Mouse (Mus musculus): ENCODE data around the gene Trim9. TPM values are rescaled to one million over a fixed set of nuclear protein-coding genes. Genes with fewer than 3 reads are reported as not detected.

The Trim9 gene
- polyA plus RNA-seq, 1 experiment from 2014 or later: 2.6 TPM

DNA sequence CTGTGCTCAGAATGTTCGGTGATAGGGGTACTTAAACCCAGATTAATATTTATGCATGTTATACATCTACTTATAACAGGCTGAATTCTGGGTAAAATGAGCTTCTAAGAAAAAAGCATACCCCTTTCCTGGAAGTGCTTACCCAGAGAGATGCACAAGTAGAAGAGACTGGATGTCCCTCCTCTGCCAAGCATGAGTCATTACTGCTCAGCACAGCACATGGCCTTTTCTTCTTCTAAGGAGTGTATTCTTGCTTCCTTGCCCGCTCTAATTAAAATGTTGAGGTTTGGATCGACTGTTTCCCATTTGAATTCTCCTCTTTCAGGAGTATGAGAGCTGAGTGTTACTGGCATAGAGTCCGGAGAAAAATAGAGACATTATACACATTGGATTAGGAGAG is 3.1 kb upstream of the Trim9 start:
- peaks cover 28% of the 10 kb centered on the region for H3K27me3 ChIP-seq
- H3K27ac ChIP-seq: no peak overlapping the region
- H3K4me3 ChIP-seq (replicated peaks): no peak overlapping the region
- no peaks in the 10 kb centered on the region for H3K36me3 ChIP-seq
- peaks cover 23% of the 10 kb centered on the region for H3K4me1 ChIP-seq
- no peak for ATAC-seq (replicated peaks; ENCODE audit: low FRiP score)
- 86% methylated on average over 4 of the region's 4 CpGs for WGBS
- no peaks in the 10 kb centered on the region for H3K9me3 ChIP-seq (replicated peaks)
- H3K4me2 ChIP-seq: no peak overlapping the region
- H3K9ac ChIP-seq: no peak overlapping the region

DNA sequence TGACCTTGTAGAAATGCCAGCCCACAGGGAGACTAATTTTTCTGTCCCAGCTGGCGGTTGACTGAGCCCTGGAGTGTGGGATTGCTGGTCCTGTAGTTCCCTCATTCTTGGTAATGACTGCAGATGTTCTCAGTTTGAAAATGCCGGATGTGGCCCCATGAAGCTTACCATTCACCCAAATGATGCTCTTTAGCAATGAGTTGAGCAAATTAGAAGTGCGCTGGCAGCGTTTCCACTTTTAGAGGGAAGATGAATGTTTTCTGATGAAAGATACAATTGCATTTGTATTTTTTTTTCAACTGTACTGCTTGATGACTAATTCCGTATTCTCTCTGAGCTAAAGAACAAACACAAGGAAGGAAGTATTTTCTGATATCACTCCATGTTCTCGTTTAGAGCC is 2.4 kb upstream of the Trim9 start:
- no peaks in the 10 kb centered on the region for H3K36me3 ChIP-seq
- no peaks in the 10 kb centered on the region for H3K9me3 ChIP-seq (replicated peaks)
- 80% methylated on average over 6 of the region's 6 CpGs for WGBS
- no peak for ATAC-seq (replicated peaks; ENCODE audit: low FRiP score)
- H3K4me3 ChIP-seq (replicated peaks): no peak overlapping the region
- no peak overlapping the region for H3K27ac ChIP-seq
- H3K27me3 ChIP-seq: peaks cover 35% of the 10 kb centered on the region
- H3K9ac ChIP-seq: no peak overlapping the region
- H3K4me2 ChIP-seq: no peak overlapping the region
- H3K4me1 ChIP-seq: peaks cover 21% of the 10 kb centered on the region

DNA sequence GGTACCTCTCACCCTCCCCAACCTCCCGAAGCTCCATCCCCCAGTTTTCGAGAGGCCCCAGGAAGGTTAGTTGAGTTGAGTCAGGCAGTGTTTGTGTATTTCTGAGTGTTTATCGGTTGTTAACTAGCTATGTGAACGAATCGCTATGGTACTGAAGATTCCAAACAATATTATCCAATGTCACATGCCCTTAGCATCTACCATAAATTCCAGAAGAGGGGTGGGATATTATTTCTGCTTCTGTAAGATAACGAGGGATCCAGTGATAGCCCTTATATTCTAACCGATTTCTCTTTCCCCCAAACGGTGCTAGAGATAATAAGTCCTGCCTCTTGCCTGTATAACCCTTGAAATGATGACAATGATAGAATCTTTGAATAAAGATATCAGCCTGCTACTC is 612 bp upstream of the Trim9 start:
- H3K4me1 ChIP-seq: peaks cover 21% of the 10 kb centered on the region
- peak overlapping the region; percentile 98 for H3K4me2 ChIP-seq
- H3K36me3 ChIP-seq: no peaks in the 10 kb centered on the region
- peak overlapping the region; percentile 63 for H3K4me3 ChIP-seq (replicated peaks)
- H3K9me3 ChIP-seq (replicated peaks): no peaks in the 10 kb centered on the region
- WGBS: 16% methylated on average over 8 of the region's 8 CpGs
- H3K27me3 ChIP-seq: peaks cover 41% of the 10 kb centered on the region
- no peak for ATAC-seq (replicated peaks; ENCODE audit: low FRiP score)
- H3K9ac ChIP-seq: peak overlapping the region; percentile 45; the same call in 1 of the 2 replicates
- no peak overlapping the region for H3K27ac ChIP-seq

DNA sequence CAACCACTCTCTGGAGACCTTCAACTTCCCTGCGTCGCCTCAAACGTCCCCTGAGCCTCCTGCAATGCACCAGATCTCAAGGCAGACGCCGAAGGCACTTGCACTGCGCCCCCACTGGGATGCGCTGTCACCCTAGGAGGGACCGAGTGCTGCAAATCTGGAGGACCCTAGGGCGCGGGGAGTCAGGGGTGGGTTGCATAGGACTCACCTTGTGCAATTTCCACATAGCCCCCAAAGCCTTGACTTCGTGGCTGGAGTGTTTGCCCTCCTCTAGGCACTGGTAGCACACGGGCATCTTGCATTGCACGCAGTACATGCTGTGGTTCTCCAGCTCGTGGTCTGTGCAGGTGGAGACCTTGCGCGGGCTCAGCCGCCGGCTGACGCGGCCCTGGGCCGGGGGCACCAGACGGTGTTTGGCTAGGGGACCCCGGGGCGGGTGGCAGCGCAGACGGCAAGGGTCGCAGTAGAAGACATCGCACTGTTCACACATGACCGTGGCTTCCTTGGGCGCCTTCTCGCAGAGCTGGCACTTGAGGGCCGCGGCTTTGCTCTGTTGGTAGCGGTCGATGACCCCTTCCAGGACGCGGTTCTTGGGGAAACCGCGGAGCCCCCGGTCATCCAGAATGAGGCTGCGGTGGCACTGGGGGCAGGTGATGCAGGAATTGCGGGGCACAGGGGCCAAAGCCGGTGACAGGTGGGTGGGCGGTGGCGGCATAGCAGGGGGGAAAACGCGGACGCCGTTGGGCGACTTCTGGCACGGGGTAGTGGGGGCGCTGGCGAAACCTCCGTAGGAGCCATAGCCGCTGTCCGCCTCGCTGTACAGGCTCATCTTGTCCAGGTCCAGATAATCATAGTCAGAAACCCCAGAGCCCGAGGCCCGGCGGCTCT is 1.0 kb downstream of the Trim9 start:
- WGBS: 1% methylated on average over 60 of the region's 60 CpGs
- H3K4me2 ChIP-seq: peak overlapping the region; percentile 98
- peaks cover 21% of the 10 kb centered on the region for H3K4me1 ChIP-seq
- no peaks in the 10 kb centered on the region for H3K9me3 ChIP-seq (replicated peaks)
- peak overlapping the region; percentile 15; the same call in 1 of the 2 replicates for H3K9ac ChIP-seq
- peak; percentile 43 for ATAC-seq (replicated peaks; ENCODE audit: low FRiP score)
- no peaks in the 10 kb centered on the region for H3K36me3 ChIP-seq
- H3K27me3 ChIP-seq: peaks cover 41% of the 10 kb centered on the region
- H3K4me3 ChIP-seq (replicated peaks): peak overlapping the region; percentile 63
- no peak overlapping the region for H3K27ac ChIP-seq

DNA sequence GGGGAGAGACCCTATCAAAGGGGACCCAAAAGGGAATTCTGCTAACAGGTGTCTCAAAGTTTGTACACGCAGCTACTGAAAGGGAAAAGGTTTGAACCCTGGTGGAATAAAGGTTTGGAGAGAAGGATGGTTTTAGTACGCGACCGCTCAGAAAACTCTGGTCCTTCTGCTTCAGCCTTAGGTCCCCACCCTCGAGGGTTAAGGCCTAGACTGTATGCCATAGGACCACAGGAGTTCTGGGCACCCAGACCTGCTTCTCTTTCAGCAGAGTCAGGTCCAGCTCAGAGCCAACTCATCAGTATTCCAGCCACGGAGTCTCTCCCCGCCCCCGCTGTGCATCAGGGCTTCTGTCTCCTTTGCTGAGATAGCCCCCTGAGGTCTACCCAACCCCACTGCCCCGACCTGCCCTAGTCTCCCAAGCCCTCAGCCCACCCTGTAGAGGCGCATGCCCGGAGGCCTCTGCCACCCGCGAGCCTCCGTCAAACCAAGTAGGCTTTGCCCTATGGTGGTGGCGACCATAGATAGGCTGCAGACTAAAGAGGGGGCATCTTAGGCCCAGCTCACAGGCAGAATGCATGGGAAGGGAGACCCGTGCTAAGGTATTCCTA is 1.8 kb downstream of the Trim9 start:
- Histone ChIP-seq H3K9me3 (replicated peaks) (no peaks in the 10 kb centered on the region), H3K27ac (no peak overlapping the region), H3K4me3 (replicated peaks) (peak overlapping the region; percentile 63), H3K36me3 (no peaks in the 10 kb centered on the region), H3K27me3 (peaks cover 40% of the 10 kb centered on the region), H3K4me1 (peaks cover 21% of the 10 kb centered on the region), H3K4me2 (peak overlapping the region; percentile 98), H3K9ac (no peak overlapping the region)
- 36% methylated on average over 16 of the region's 16 CpGs for WGBS
- ATAC-seq (replicated peaks; ENCODE audit: low FRiP score): no peak

DNA sequence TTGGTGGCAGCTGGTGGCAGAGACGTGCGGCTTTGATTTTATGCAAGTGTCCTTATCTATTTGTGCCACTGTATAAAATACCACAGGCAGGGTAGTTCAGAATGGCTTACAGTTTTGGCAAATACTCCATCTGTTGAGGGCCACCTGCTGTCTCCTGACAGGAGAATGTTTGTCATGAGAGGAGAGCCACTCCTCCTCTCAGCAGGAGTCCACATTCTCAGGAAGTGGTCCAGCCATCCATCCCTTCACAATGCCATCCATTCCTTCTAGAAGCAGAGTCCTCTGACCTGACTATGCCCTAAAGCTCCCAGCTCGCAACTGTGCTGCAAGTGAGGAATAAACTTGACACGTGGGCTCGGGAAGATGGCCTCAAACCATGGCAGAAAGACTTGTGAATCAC is 12.2 kb downstream of the Trim9 start:
- no peaks in the 10 kb centered on the region for H3K9me3 ChIP-seq (replicated peaks)
- no peak overlapping the region for H3K27ac ChIP-seq
- ATAC-seq (replicated peaks; ENCODE audit: low FRiP score): no peak
- no peaks in the 10 kb centered on the region for H3K36me3 ChIP-seq
- no peak overlapping the region for H3K4me3 ChIP-seq (replicated peaks)
- no peak overlapping the region for H3K9ac ChIP-seq
- no peaks in the 10 kb centered on the region for H3K27me3 ChIP-seq
- H3K4me1 ChIP-seq: no peaks in the 10 kb centered on the region
- H3K4me2 ChIP-seq: no peak overlapping the region
- 72% methylated on average over 5 of the region's 5 CpGs for WGBS

DNA sequence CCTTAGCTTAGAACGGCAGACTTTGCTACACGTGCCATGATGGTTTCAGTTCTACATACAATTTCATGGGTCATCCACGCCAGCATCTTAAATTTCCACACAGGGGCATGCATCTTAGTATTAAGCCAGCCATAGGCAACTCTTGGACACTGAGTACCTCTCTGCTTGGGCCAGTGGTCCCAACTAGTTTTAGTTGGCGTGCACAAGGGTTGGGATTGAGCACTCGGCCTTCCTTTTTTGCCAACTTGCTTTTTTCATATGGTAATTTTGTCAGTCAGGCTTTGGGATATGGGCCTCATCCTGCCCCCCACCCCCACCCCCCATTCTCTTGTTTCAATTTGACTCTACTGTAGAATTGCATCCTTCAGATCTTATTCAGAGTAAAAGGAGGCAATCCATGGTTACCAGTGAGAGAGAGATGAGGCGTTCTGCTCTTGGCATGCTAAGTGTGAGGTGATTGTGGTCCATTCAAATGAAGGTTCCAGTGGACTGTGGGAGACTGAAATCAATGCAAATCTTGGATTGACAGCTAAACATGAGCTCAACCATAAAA is 14.1 kb downstream of the Trim9 start:
- no peak for ATAC-seq (replicated peaks; ENCODE audit: low FRiP score)
- Histone ChIP-seq H3K27ac (no peak overlapping the region), H3K9me3 (replicated peaks) (no peaks in the 10 kb centered on the region), H3K4me1 (no peaks in the 10 kb centered on the region), H3K4me3 (replicated peaks) (no peak overlapping the region), H3K9ac (no peak overlapping the region), H3K4me2 (no peak overlapping the region), H3K36me3 (no peaks in the 10 kb centered on the region), H3K27me3 (no peaks in the 10 kb centered on the region)
- 82% methylated on average over 6 of the region's 6 CpGs for WGBS

DNA sequence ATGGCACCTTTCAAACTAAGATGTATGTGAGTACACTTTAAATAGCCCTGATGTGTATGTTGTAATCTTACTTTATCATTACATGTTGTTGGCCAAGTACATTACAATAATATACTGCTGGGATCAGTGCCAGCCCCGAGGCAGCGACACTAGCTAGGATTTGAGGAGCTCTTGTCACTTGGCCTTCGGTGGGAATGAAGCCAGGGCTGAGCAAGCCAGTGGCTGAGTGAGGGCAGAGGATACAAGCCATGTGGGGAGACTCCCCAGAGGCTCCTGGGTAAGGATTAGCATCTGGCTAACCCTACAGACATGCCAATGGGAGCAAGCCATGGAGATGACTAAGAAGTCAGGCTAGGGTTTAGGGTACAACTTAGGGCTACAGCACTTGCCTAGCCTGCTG is 18.4 kb downstream of the Trim9 start:
- H3K36me3 ChIP-seq: no peaks in the 10 kb centered on the region
- H3K9me3 ChIP-seq (replicated peaks): no peaks in the 10 kb centered on the region
- H3K9ac ChIP-seq: no peak overlapping the region
- WGBS: 72% methylated on average over 3 of the region's 3 CpGs
- H3K4me3 ChIP-seq (replicated peaks): no peak overlapping the region
- H3K27me3 ChIP-seq: no peaks in the 10 kb centered on the region
- no peaks in the 10 kb centered on the region for H3K4me1 ChIP-seq
- H3K27ac ChIP-seq: no peak overlapping the region
- no peak for ATAC-seq (replicated peaks; ENCODE audit: low FRiP score)
- H3K4me2 ChIP-seq: no peak overlapping the region

DNA sequence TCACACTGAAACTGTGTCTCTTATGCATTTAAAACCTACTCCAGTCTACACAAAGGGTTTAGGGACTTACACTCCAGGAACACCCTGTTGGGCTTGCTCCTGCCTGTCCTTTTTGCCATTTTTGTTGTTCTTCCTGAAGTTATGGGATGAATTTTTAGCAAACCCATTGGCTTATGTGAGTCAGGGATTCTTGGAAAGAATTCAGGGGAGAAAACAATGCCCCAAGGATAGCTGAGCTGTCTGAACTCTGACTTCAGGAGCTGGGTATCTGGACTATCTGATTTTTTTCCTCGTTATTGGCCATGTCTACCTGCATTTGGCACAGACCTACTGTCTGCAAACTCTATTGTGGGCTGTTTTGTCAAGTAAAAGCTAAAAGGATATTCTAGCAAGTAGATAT is 20.5 kb downstream of the Trim9 start:
- Histone ChIP-seq H3K4me3 (replicated peaks) (no peak overlapping the region), H3K4me1 (no peaks in the 10 kb centered on the region), H3K9ac (no peak overlapping the region), H3K36me3 (no peaks in the 10 kb centered on the region), H3K9me3 (replicated peaks) (no peaks in the 10 kb centered on the region), H3K27me3 (no peaks in the 10 kb centered on the region), H3K4me2 (no peak overlapping the region), H3K27ac (no peak overlapping the region)
- no peak for ATAC-seq (replicated peaks; ENCODE audit: low FRiP score)
- 79% methylated on average over 1 of the region's 1 CpGs for WGBS

DNA sequence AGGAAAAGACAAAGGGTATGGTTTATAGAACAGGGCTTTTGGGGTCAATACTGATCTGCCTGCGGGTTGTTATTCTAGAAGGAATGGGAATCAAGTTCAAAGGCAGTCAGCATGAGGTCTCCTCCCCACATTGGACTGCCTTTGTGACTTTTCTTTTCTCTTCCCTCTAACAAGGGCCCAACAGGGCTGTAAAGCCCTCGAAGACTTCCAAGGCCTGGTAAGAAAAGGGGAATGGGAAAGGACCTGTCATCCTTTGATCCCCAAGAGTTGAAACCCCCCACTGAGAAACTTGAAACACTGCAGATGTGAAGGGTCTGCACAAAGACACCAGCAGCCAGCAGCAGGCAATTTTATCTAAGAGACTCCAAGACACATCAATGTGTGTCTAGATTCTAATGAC is 21.0 kb downstream of the Trim9 start:
- no peak overlapping the region for H3K27ac ChIP-seq
- no peaks in the 10 kb centered on the region for H3K27me3 ChIP-seq
- no peak overlapping the region for H3K4me3 ChIP-seq (replicated peaks)
- ATAC-seq (replicated peaks; ENCODE audit: low FRiP score): no peak
- no peaks in the 10 kb centered on the region for H3K4me1 ChIP-seq
- H3K9me3 ChIP-seq (replicated peaks): no peaks in the 10 kb centered on the region
- H3K36me3 ChIP-seq: no peaks in the 10 kb centered on the region
- WGBS: 9% methylated on average over 2 of the region's 2 CpGs
- H3K9ac ChIP-seq: no peak overlapping the region
- H3K4me2 ChIP-seq: no peak overlapping the region

DNA sequence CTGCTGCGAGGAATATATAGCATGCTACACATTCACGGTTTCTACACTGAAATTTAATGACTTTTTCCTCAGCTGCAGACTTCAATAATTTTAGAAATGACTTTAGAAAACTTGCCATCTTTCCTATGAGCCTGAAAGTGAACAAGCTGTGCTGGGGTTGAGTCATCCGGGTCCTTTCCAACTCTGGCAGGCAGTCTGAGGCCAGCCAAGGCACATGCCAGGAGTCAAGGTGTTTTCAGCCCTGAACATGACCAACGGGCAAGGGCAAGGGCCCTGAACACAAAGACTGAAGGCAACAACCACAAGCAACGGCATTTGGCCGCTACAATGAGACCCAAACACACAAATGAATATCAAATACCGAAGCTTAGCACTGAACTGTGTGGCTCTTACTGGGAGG is 21.6 kb downstream of the Trim9 start:
- WGBS: 75% methylated on average over 7 of the region's 7 CpGs
- H3K4me3 ChIP-seq (replicated peaks): no peak overlapping the region
- no peak overlapping the region for H3K27ac ChIP-seq
- H3K9ac ChIP-seq: no peak overlapping the region
- no peak for ATAC-seq (replicated peaks; ENCODE audit: low FRiP score)
- no peaks in the 10 kb centered on the region for H3K9me3 ChIP-seq (replicated peaks)
- H3K27me3 ChIP-seq: no peaks in the 10 kb centered on the region
- H3K36me3 ChIP-seq: no peaks in the 10 kb centered on the region
- no peaks in the 10 kb centered on the region for H3K4me1 ChIP-seq
- no peak overlapping the region for H3K4me2 ChIP-seq

DNA sequence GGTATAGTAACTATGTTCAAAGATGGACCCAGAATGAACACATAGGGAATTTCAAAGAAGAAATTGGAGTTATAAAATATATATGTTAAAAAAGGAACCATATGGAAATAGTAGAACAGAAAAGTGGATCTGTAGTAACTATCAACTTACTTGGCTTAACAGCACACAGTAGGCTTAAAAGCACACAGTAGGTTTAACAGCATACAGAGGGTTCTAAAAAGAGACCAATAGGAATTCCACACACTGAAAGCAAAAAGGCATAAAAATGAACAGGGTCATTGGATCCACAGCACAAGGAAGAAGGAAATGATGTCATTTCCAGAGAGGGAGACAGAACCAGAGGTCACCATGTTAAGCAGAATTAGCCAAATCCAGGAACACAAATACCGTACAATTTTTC is 24.6 kb downstream of the Trim9 start:
- Histone ChIP-seq H3K4me3 (replicated peaks) (no peak overlapping the region), H3K36me3 (no peaks in the 10 kb centered on the region), H3K4me2 (no peak overlapping the region), H3K4me1 (no peaks in the 10 kb centered on the region), H3K9me3 (replicated peaks) (no peaks in the 10 kb centered on the region), H3K27ac (no peak overlapping the region), H3K9ac (no peak overlapping the region), H3K27me3 (no peaks in the 10 kb centered on the region)
- ATAC-seq (replicated peaks; ENCODE audit: low FRiP score): no peak
- WGBS: 79% methylated on average over 1 of the region's 1 CpGs

All from kidney, embryonic 15.5 days (tissue).